Mouse (Mus musculus) heart, embryonic 12.5 days (tissue): ENCODE results near the gene Hivep3. TPM values are rescaled to one million over a fixed set of nuclear protein-coding genes. Genes with fewer than 3 reads are reported as not detected.
A peak's percentile ranks its signal among the peaks of the same experiment; 100 is the strongest.

Experiments
- ATAC-seq: fragments of 200-750 bp; cut with Nextera tagmentation; 2 replicates; pipeline ENCODE4 v1.8.0; 2017; ENCODE audit warnings: moderate TSS enrichment, moderate library complexity; ENCODE audit not compliant: insufficient number of reproducible peaks, low FRiP score
- H3K27ac ChIP-seq: fragments of 300-500 bp; sonication (generic); 2 replicates; pipeline ENCODE4 v1.5.1; 2016; ENCODE audit warnings: mild to moderate bottlenecking, moderate library complexity; ENCODE audit not compliant: poor library complexity, severe bottlenecking
- H3K27me3 ChIP-seq: fragments of 300-500 bp; sonication (generic); replicated peaks from 2 replicates; pipeline ENCODE4 v1.6.1; 2016; ENCODE audit warnings: mild to moderate bottlenecking, moderate library complexity
- H3K36me3 ChIP-seq: fragments of 300-500 bp; sonication (generic); 2 replicates; pipeline ENCODE4 v1.6.1; 2016; ENCODE audit warnings: mild to moderate bottlenecking, moderate library complexity
- H3K4me1 ChIP-seq: fragments of 300-500 bp; sonication (generic); replicated peaks from 2 replicates; pipeline ENCODE4 v1.6.1; 2016; ENCODE audit warnings: mild to moderate bottlenecking
- H3K4me2 ChIP-seq: fragments of 300-500 bp; sonication (generic); 2 replicates; pipeline ENCODE4 v1.6.1; 2016; ENCODE audit warnings: mild to moderate bottlenecking, moderate library complexity
- H3K4me3 ChIP-seq: fragments of 300-500 bp; sonication (generic); 2 replicates; pipeline ENCODE4 v1.5.1; 2016; ENCODE audit warnings: mild to moderate bottlenecking
- H3K9ac ChIP-seq: fragments of 300-500 bp; sonication (generic); 2 replicates; pipeline ENCODE4 v1.6.1; 2016; ENCODE audit warnings: mild to moderate bottlenecking, moderate library complexity
- H3K9me3 ChIP-seq: fragments of 300-500 bp; sonication (generic); replicated peaks from 2 replicates; pipeline ENCODE4 v1.6.1; 2016; ENCODE audit warnings: mild to moderate bottlenecking, moderate library complexity
- WGBS: fragments of 180-500 bp; shearing (Covaris S2); methylation state at CpG from one replicate; pipeline ENCODE4 v1.1.7; 2016; 5-methylcytosine and 5-hydroxymethylcytosine counted together
- polyA plus RNA-seq: library from polyadenylated mRNA; unstranded; fragments of >200 nt; fragmentation: Nextera tagmentation; extraction: Ambion mirVana; gene quantifications from 2 replicates; pipeline ENCODE4 v1.2.1, GENCODE M21; 2016

Gene Hivep3
- polyA plus RNA-seq, 1 experiment from 2014 or later: 6.1 TPM

DNA sequence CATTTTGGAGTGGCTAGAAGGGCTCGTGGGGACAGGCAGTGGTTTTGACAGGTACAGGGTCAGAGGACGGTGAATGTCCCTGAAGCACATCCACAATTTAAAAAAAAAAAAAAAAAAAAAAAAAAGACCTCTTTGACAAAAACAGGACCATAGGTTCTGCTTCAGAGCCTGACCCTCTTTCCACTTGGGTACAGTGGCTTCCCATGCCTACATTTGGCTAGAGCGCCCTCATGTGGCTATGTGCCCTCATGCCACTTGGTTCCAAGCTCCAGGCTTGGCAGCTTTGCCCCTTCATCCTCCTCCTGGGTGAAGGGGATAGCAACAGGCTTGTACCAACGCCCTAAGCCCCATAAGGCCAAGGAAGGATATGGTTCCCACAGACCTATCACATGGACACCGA is 371.0 kb downstream of the Hivep3 start:
- Histone ChIP-seq H3K9me3 (no peaks in the 10 kb centered on the region), H3K4me2 (no peak overlapping the region), H3K27ac (no peak overlapping the region), H3K9ac (no peak overlapping the region), H3K4me3 (no peak overlapping the region), H3K4me1 (no peaks in the 10 kb centered on the region), H3K27me3 (no peaks in the 10 kb centered on the region), H3K36me3 (no peaks in the 10 kb centered on the region)
- WGBS: 45% methylated on average over 5 of the region's 5 CpGs
- ATAC-seq: no peak

DNA sequence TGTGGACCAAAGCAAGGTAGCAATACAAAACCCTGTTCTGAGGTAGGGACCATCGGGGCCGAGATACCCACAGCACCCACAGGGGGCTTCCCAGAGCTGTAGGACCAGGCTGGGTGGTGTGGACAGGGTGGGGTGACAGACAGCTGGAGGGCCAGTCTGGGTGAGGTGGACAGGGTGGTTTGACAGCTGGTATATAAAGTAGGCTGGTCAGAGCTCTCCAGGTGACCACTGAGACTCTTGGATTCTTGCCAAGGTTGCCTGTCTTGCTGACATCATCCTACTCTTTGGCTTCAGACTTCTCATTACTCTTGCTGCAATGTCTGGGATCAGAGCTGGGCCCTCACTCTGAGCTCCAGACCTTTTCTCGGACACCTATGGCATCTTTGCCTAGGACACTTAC is 372.8 kb downstream of the Hivep3 start:
- WGBS: 80% methylated on average over 3 of the region's 3 CpGs

DNA sequence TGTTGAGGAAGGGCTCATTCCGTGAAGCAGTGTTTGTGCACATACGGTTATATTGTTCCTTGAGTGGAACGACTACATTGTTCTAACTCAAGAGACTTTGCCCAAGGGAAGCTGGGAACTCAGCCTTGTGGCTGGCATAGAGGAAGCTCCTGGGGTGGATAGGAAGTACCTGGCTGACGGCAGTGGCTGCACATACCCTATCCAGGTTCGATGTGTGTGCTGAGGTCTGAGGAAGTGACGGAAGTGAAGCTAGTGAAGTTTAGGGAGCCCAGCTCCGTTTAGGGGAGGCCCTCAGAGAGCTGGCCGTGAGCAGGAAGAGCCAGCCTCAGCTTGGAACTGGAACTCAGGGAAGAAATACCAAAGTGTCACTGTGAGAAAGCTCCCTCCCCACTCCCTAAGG is 374.2 kb downstream of the Hivep3 start:
- Histone ChIP-seq H3K36me3 (no peaks in the 10 kb centered on the region), H3K9me3 (no peaks in the 10 kb centered on the region), H3K27ac (no peak overlapping the region), H3K4me3 (no peak overlapping the region), H3K4me2 (no peak overlapping the region), H3K9ac (no peak overlapping the region), H3K4me1 (no peaks in the 10 kb centered on the region), H3K27me3 (no peaks in the 10 kb centered on the region)
- ATAC-seq: no peak
- WGBS: 66% methylated on average over 8 of the region's 8 CpGs

More for the DNA sequence above, 372.8 kb downstream of the Hivep3 start:
- Histone ChIP-seq H3K4me2 (no peak overlapping the region), H3K4me1 (no peaks in the 10 kb centered on the region), H3K27ac (no peak overlapping the region), H3K36me3 (no peaks in the 10 kb centered on the region), H3K9ac (no peak overlapping the region), H3K27me3 (no peaks in the 10 kb centered on the region), H3K4me3 (no peak overlapping the region), H3K9me3 (no peaks in the 10 kb centered on the region)
- 0 out of 2 replicates have a peak, but pooled peaks have one; percentile 59 for ATAC-seq

DNA sequence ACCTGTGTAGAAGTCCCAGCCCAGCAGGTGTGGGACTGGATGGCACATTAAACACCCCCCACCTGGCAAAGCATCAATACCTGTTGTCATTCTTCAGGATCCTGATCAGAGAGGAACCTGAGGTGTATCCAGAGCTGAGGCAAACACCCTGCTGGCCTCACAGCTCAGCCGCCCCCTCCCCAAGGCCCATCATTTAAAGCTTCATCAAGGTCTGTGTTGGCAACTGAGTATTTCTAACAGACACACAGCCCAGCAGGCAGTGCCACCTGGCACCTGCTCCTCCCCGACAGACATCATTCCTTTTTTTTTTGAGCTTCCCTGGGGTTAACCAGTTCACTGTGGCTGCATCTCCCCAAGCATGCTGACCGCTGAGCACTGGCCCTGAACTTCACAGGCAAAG is 381.9 kb downstream of the Hivep3 start:
- Histone ChIP-seq H3K27me3 (peaks cover 4% of the 10 kb centered on the region; the same call in 1 of the 2 replicates), H3K27ac (no peak overlapping the region), H3K9me3 (peaks cover 7% of the 10 kb centered on the region; the same call in 1 of the 2 replicates), H3K4me1 (0 out of 2 replicates have a peak, but pooled peaks cover 3% of the 10 kb centered on the region), H3K9ac (no peak overlapping the region), H3K4me3 (no peak overlapping the region), H3K4me2 (no peak overlapping the region), H3K36me3 (no peaks in the 10 kb centered on the region)
- WGBS: 78% methylated on average over 3 of the region's 3 CpGs
- no peak for ATAC-seq

DNA sequence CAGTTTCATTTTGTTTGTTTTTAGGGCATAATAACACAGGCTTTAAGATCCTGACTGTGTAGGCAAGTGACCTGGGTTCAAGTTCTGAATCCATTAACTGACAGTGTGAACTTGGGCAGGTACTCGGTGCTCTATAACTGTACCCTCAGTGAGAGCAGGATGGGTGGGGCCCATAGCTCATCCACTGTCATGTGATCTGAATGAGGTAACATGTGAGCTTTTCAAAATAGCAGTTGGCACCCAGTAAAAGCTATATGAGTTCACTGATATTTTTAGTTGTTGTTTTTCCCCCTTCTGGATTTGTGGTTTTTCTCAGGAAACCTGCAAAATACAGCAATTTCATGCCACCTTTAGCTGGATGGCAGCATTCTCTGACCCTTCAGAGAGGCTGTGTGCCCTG is 382.7 kb downstream of the Hivep3 start:
- H3K9me3 ChIP-seq: peaks cover 7% of the 10 kb centered on the region; the same call in 1 of the 2 replicates
- H3K27me3 ChIP-seq: peaks cover 10% of the 10 kb centered on the region; the same call in 1 of the 2 replicates
- no peak overlapping the region for H3K9ac ChIP-seq
- H3K4me1 ChIP-seq: 0 out of 2 replicates have a peak, but pooled peaks cover 3% of the 10 kb centered on the region
- no peak for ATAC-seq
- no peak overlapping the region for H3K27ac ChIP-seq
- no peak overlapping the region for H3K4me3 ChIP-seq
- H3K4me2 ChIP-seq: no peak overlapping the region
- 69% methylated on average over 1 of the region's 1 CpGs for WGBS
- no peaks in the 10 kb centered on the region for H3K36me3 ChIP-seq

DNA sequence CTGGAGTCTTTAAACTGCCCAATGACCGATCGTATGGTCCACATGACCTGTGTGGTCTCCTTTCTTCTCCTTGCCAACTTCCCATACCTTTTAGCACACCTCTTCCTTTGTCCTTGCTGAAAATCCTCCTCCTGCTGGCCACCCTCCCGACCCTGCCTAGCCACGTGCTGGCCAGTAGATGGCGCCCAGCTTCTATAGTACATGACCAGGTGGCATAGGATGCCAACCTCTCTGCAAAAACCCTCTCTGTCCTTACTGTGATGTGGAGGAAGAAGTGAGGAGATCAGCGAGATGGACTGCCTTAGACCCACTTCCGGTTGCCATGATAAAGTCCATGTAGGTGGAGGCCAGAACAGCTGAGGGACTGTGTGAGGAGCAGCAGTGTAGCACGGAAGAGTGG is 386.7 kb downstream of the Hivep3 start:
- 27% methylated on average over 8 of the region's 8 CpGs for WGBS
- no peak for ATAC-seq

DNA sequence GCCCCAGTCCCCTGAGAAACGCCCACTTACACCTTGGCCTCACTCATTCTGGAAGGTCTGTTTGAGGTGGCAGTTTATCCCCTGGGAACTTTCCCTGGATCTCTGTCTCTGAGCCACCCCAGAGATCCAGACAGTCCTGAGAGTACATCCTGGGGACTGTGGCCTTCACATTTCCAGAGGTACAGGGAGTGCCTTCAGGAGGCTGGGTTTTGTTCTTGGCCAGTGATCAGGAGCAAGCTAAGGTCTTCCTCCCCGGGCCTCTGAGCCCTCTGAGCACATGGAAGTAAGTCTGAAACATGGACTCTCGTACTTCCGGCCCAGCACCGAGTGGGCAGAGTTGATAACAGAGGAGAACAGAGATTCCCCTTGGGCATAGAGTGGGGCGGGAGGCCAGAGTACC is 391.1 kb downstream of the Hivep3 start:
- H3K36me3 ChIP-seq: no peaks in the 10 kb centered on the region
- H3K9ac ChIP-seq: 0 out of 2 replicates have a peak overlapping the region, but pooled peaks have one; percentile 2
- H3K4me1 ChIP-seq: peaks cover 18% of the 10 kb centered on the region
- H3K4me2 ChIP-seq: no peak overlapping the region
- peaks cover 19% of the 10 kb centered on the region for H3K27me3 ChIP-seq
- no peak for ATAC-seq
- no peak overlapping the region for H3K4me3 ChIP-seq
- H3K9me3 ChIP-seq: no peaks in the 10 kb centered on the region
- 66% methylated on average over 6 of the region's 6 CpGs for WGBS
- no peak overlapping the region for H3K27ac ChIP-seq

More for the DNA sequence above, 386.7 kb downstream of the Hivep3 start:
- no peak overlapping the region for H3K4me2 ChIP-seq
- H3K27ac ChIP-seq: no peak overlapping the region
- no peaks in the 10 kb centered on the region for H3K36me3 ChIP-seq
- H3K4me3 ChIP-seq: no peak overlapping the region
- H3K27me3 ChIP-seq: peaks cover 19% of the 10 kb centered on the region
- H3K9ac ChIP-seq: no peak overlapping the region
- H3K9me3 ChIP-seq: peaks cover 7% of the 10 kb centered on the region; the same call in 1 of the 2 replicates
- peaks cover 6% of the 10 kb centered on the region; the same call in 1 of the 2 replicates for H3K4me1 ChIP-seq

DNA sequence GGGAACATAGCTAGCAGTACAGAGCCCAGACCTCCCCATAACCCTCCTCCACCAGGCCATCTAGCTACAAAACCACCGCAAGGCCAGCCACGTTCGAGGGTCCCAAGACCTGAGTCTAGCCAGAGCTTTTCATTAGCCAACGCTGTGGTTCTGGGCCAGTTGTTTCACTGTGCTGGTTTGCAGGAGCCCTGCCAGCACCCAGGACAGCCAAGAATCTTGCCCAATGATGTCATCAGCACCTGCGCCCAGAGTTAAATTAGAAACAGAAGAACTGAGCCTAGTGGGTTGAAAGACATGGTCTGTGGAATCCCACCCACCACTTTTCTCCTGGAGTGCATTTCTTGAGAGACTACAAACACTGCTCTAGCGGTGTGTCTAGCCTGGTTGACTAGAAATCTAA is 392.5 kb downstream of the Hivep3 start:
- Histone ChIP-seq H3K4me3 (no peak overlapping the region), H3K9me3 (no peaks in the 10 kb centered on the region), H3K4me2 (no peak overlapping the region), H3K27me3 (peaks cover 22% of the 10 kb centered on the region), H3K36me3 (no peaks in the 10 kb centered on the region), H3K27ac (no peak overlapping the region), H3K4me1 (peaks cover 20% of the 10 kb centered on the region), H3K9ac (no peak overlapping the region)
- 85% methylated on average over 6 of the region's 6 CpGs for WGBS
- no peak for ATAC-seq

DNA sequence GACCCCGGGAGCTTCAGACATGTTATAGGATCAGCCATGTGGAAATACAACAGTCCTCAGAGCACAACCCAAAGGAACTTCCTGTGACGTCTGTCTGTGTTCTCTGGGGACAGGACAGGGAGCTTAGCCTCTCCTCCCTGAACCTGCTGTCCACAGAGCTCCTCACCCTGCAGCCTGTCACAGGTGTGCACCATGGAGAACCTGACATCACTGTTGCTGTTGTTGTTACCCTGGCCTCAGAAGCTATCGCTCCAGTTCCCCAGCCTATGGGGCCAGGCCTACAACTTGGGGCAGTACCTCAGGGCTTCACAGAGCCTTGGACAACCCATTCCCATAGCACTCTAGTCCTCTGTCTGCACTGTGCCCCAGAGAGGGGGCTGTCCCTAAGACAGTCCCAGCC is 393.7 kb downstream of the Hivep3 start:
- Histone ChIP-seq H3K9me3 (no peaks in the 10 kb centered on the region), H3K4me1 (peaks cover 32% of the 10 kb centered on the region), H3K27ac (no peak overlapping the region), H3K27me3 (peaks cover 18% of the 10 kb centered on the region; the same call in 1 of the 2 replicates), H3K4me2 (no peak overlapping the region), H3K4me3 (no peak overlapping the region), H3K36me3 (no peaks in the 10 kb centered on the region), H3K9ac (no peak overlapping the region)
- ATAC-seq: no peak
- WGBS: 86% methylated on average over 3 of the region's 3 CpGs

DNA sequence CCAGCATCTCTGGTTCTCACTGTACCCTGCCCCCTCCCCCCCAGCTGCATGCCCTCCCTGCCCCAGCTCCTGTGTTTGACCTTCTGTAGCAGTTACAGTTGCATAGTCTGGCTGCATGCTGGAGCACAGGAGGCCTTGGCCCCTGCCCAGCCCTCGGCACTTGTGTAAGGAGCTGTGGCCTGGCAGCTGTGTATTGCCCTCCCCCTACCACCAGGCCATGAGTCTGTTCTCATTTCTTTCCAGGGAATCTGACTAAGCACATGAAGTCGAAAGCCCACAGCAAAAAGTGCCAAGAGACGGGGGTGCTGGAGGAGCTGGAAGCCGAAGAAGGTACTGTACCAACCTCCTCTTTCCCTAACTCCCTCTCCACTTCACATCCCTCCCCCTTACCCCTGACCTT is 394.4 kb downstream of the Hivep3 start:
- Histone ChIP-seq H3K4me2 (no peak overlapping the region), H3K27me3 (peaks cover 16% of the 10 kb centered on the region; the same call in 1 of the 2 replicates), H3K4me3 (no peak overlapping the region), H3K9ac (no peak overlapping the region), H3K9me3 (no peaks in the 10 kb centered on the region), H3K27ac (no peak overlapping the region), H3K36me3 (no peaks in the 10 kb centered on the region), H3K4me1 (peaks cover 32% of the 10 kb centered on the region)
- WGBS: 69% methylated on average over 4 of the region's 4 CpGs
- no peak for ATAC-seq

DNA sequence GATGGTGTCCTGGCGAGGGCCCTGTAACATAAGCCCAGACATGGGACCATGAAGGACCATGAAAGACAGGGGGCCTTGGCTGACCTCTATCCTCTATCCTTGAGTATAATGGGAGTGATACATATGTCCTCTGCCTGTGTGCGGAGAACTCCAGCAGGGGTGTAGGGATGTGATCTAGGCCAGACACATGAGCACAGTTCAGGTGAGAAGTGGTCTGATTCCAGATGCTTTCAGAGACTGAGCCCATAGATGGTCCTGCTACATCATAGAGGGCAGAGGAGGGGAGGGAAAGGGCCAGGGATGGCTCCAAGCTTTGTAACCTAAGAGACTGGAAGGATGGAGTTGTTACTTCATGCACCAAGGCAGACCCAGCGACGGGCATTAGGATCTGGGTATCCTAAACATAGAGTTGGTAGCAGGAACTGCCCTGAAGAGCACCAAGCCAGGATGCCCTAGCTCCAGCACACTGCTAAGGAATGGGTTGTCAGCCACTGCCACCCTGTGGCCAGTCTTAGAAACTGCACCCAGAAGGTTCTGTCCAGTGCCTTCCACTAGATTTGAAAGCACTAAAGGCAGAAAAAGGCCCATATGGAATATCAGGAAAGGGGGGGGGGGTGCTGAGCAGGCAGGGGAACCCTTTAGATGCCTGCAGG is 395.8 kb downstream of the Hivep3 start:
- Histone ChIP-seq H3K4me3 (no peak overlapping the region), H3K4me2 (no peak overlapping the region), H3K36me3 (no peaks in the 10 kb centered on the region), H3K4me1 (peaks cover 32% of the 10 kb centered on the region), H3K27ac (no peak overlapping the region), H3K9ac (no peak overlapping the region), H3K27me3 (0 out of 2 replicates have a peak, but pooled peaks cover 8% of the 10 kb centered on the region), H3K9me3 (no peaks in the 10 kb centered on the region)
- 0 out of 2 replicates have a peak, but pooled peaks have one; percentile 36 for ATAC-seq
- WGBS: 43% methylated on average over 4 of the region's 4 CpGs
